Mouse (Mus musculus) kidney, embryonic 14.5 days (tissue): ENCODE results near the gene Rgs11. TPM values are rescaled to one million over a fixed set of nuclear protein-coding genes. Genes with fewer than 3 reads are reported as not detected.

Experiments used
- ATAC-seq: fragments of 200-750 bp; cut with Nextera tagmentation; 2 replicates; pipeline ENCODE4 v1.8.0; 2017; ENCODE audit warnings: moderate number of reproducible peaks, mild to moderate bottlenecking, moderate TSS enrichment, moderate library complexity; ENCODE audit not compliant: low FRiP score, low TSS enrichment
- H3K27ac ChIP-seq: fragments of 300-500 bp; sonication (generic); 2 replicates; pipeline ENCODE4 v1.5.1; 2014; ENCODE audit warnings: low read depth, mild to moderate bottlenecking, low read length, moderate library complexity, mixed read lengths
- H3K27me3 ChIP-seq: fragments of 300-500 bp; sonication (generic); 2 replicates; pipeline ENCODE4 v1.6.1; 2014; ENCODE audit warnings: mild to moderate bottlenecking, low read length; ENCODE audit not compliant: control insufficient read depth, insufficient read depth
- H3K36me3 ChIP-seq: fragments of 300-500 bp; sonication (generic); 2 replicates; pipeline ENCODE4 v1.6.1; 2014; ENCODE audit warnings: low read length, mixed read lengths; ENCODE audit not compliant: control insufficient read depth, insufficient read depth
- H3K4me1 ChIP-seq: fragments of 300-500 bp; sonication (generic); 2 replicates; pipeline ENCODE4 v1.6.1; 2014; ENCODE audit warnings: low read length, mixed read lengths; ENCODE audit not compliant: control insufficient read depth, insufficient read depth
- H3K4me2 ChIP-seq: fragments of 300-500 bp; sonication (generic); replicated peaks from 2 replicates; pipeline ENCODE4 v1.6.1; 2014; ENCODE audit warnings: low read depth, mild to moderate bottlenecking, low read length
- H3K4me3 ChIP-seq: fragments of 300-500 bp; sonication (generic); 2 replicates; pipeline ENCODE4 v1.5.1; 2014; ENCODE audit warnings: mild to moderate bottlenecking, low read length
- H3K9ac ChIP-seq: fragments of 300-500 bp; sonication (generic); 2 replicates; pipeline ENCODE4 v1.6.1; 2014; ENCODE audit warnings: low read depth, mild to moderate bottlenecking, low read length, moderate library complexity
- H3K9me3 ChIP-seq: fragments of 300-500 bp; sonication (generic); 2 replicates; pipeline ENCODE4 v1.6.1; 2016; ENCODE audit warnings: low read length; ENCODE audit not compliant: control insufficient read depth
- WGBS: fragments of 180-500 bp; shearing (Covaris S2); extraction: QIAGEN DNeasy Blood & Tissue Kit; methylation state at CpG from one replicate; pipeline ENCODE4 v1.1.7; 2014; 5-methylcytosine and 5-hydroxymethylcytosine counted together
- polyA plus RNA-seq: library from polyadenylated mRNA; unstranded; fragments of >200 nt; fragmentation: Nextera tagmentation; extraction: Ambion mirVana; gene quantifications from 2 replicates; pipeline ENCODE4 v1.2.1, GENCODE M21; 2014

Rgs11 gene
- polyA plus RNA-seq, 1 experiment from 2014 or later: 5.9 TPM

GRCm38 (mm10) chr17:26253399-26253798 is 50.6 kb downstream of the Rgs11 start:
- Histone ChIP-seq H3K4me2 (peak overlapping the region; percentile 56), H3K36me3 (peaks cover 31% of the 10 kb centered on the region), H3K4me1 (peaks cover 8% of the 10 kb centered on the region), H3K9ac (peak overlapping the region; percentile 97), H3K27me3 (no peaks in the 10 kb centered on the region), H3K9me3 (no peaks in the 10 kb centered on the region), H3K27ac (peak overlapping the region; percentile 99), H3K4me3 (peak overlapping the region; percentile 97)
- WGBS: 1% methylated on average over 24 of the region's 24 CpGs
- no peak for ATAC-seq

- Histone ChIP-seq H3K9ac (no peak overlapping the region), H3K4me1 (peaks cover 8% of the 10 kb centered on the region), H3K27ac (no peak overlapping the region), H3K4me2 (no peak overlapping the region), H3K36me3 (peaks cover 49% of the 10 kb centered on the region), H3K27me3 (no peaks in the 10 kb centered on the region), H3K9me3 (no peaks in the 10 kb centered on the region), H3K4me3 (no peak overlapping the region)
- ATAC-seq: no peak
- 95% methylated on average over 7 of the region's 7 CpGs for WGBS
These were observed 52.6 kb downstream of the Rgs11 start for GRCm38 (mm10) chr17:26255313-26255712.

Other genes starting within 250 kb of the Rgs11 start
- 27.1 and 35.3 TPM in 2 replicates for gene Capn15, start 217.2 kb upstream of the Rgs11 start, polyA plus RNA-seq
- gene Rab11fip3, start 133.4 kb upstream of the Rgs11 start, polyA plus RNA-seq: 15.0 and 24.2 TPM in 2 replicates
- 24.6 and 35.1 TPM in 2 replicates for gene Decr2, start 112.6 kb upstream of the Rgs11 start, polyA plus RNA-seq
- 107 and 146 TPM in 2 replicates for gene Nme4, start 107.3 kb upstream of the Rgs11 start, polyA plus RNA-seq
- 2.5 and 2.6 TPM in 2 replicates for gene Tmem8, start 89.7 kb upstream of the Rgs11 start, polyA plus RNA-seq
- gene Mrpl28, start 79.5 kb upstream of the Rgs11 start, polyA plus RNA-seq: 225 and 241 TPM in 2 replicates
- gene Axin1, start 64.3 kb upstream of the Rgs11 start, polyA plus RNA-seq: 8.9 and 10.2 TPM in 2 replicates
- gene Pdia2, start 3.9 kb upstream of the Rgs11 start, polyA plus RNA-seq: 0.38 and 0.46 TPM in 2 replicates
- gene Arhgdig, start 4.8 kb downstream of the Rgs11 start, polyA plus RNA-seq: 6.3 and 6.9 TPM in 2 replicates
- gene Fam234a, start 41.3 kb downstream of the Rgs11 start, polyA plus RNA-seq: 27.9 and 40.4 TPM in 2 replicates
- 87.8 and 108 TPM in 2 replicates for gene Luc7l, start 49.9 kb downstream of the Rgs11 start, polyA plus RNA-seq
- gene Neurl1b, start 211.9 kb downstream of the Rgs11 start, polyA plus RNA-seq: 1.6 and 2.9 TPM in 2 replicates